Mouse (Mus musculus) embryo, embryonic 11.5 days (tissue): ENCODE measurements around the gene Rpl12.
A peak's percentile ranks its signal among the peaks of the same experiment; 100 is the strongest.
"Not testable (repeated sequence)": the region's sequence is repeated elsewhere in the genome, so short reads cannot be mapped to it uniquely, and the experiment has no call there.

ENCODE experiments used
- DNase-seq: peaks from one replicate; pipeline ENCODE4 v3.0.0-alpha.2; 2012; ENCODE audit warnings: low read depth, low spot score

Rpl12 gene

GRCm38 (mm10) chr2:32981725-32982271, 20.4 kb downstream of the Rpl12 start, which contains the start of gene Slc2a8:
Slc2a8 (minus strand) TSS chr2:32982083.
- DNase-seq = peak; percentile 87

- DNase-seq = no peak
Observed at GRCm38 (mm10) chr2:32982700-32983099, 21.3 kb downstream of the Rpl12 start.

- no peak for DNase-seq
Observed at GRCm38 (mm10) chr2:32983617-32984016, 22.3 kb downstream of the Rpl12 start.

- DNase-seq = no peak
Observed at GRCm38 (mm10) chr2:32985844-32986243, 24.5 kb downstream of the Rpl12 start.

- no peak for DNase-seq
Observed at GRCm38 (mm10) chr2:32989376-32989775, 28.0 kb downstream of the Rpl12 start.

GRCm38 (mm10) chr2:32990167-32990832, 28.9 kb downstream of the Rpl12 start:
- DNase-seq = no peak

- no peak for DNase-seq
Observed at GRCm38 (mm10) chr2:32992130-32992529, 30.8 kb downstream of the Rpl12 start.

GRCm38 (mm10) chr2:32997081-32997480, 35.7 kb downstream of the Rpl12 start:
- DNase-seq = no peak

GRCm38 (mm10) chr2:32997792-32998191, 36.4 kb downstream of the Rpl12 start:
- no peak for DNase-seq

- no peak for DNase-seq
Observed at GRCm38 (mm10) chr2:32999752-33000151, 38.4 kb downstream of the Rpl12 start.

- no peak for DNase-seq
Observed at GRCm38 (mm10) chr2:33002144-33002543, 40.8 kb downstream of the Rpl12 start.

GRCm38 (mm10) chr2:33005041-33005440, 43.7 kb downstream of the Rpl12 start:
- DNase-seq = no peak

GRCm38 (mm10) chr2:33009055-33009454, 47.7 kb downstream of the Rpl12 start:
- DNase-seq = not testable (repeated sequence)

GRCm38 (mm10) chr2:33014877-33015276, 53.5 kb downstream of the Rpl12 start:
- DNase-seq = no peak
